Mouse (Mus musculus): Measurements from ENCODE around the gene Hvcn1. TPM values are rescaled to one million over a fixed set of nuclear protein-coding genes. Genes with fewer than 3 reads are reported as not detected.
A peak's percentile ranks its signal among the peaks of the same experiment; 100 is the strongest.
"Not testable (repeated sequence)": the region's sequence is repeated elsewhere in the genome, so short reads cannot be mapped to it uniquely, and the experiment has no call there.

The Hvcn1 gene
- polyA plus RNA-seq, 1 experiment = 174 TPM

- Histone ChIP-seq H3K4me1 (ENCODE audit: control insufficient read depth, insufficient read depth, insufficient read length) (peaks cover 5% of the 10 kb centered on the region; the same call in 1 of the 2 replicates), H3K36me3 (ENCODE audit: control insufficient read depth, insufficient read depth, low read length) (no peaks in the 10 kb centered on the region), H3K4me3 (ENCODE audit: extremely low read depth, insufficient read depth, insufficient read length) (no peak overlapping the region), H3K27me3 (ENCODE audit: control insufficient read depth, insufficient read depth, low read length) (no peaks in the 10 kb centered on the region), H3K27ac (ENCODE audit: insufficient read depth, low read length) (no peak overlapping the region)
- 90% methylated on average over 6 of the region's 6 CpGs for WGBS
- no peak for DNase-seq (ENCODE audit: low read depth in 1 of 2, low spot score in 2 of 2)
- TF ChIP-seq POLR2A (IDR thresholded peaks at IDR 0.05; ENCODE audit: low read depth, low read length) = no peak
- no peak for TF ChIP-seq CTCF (IDR thresholded peaks at IDR 0.05; ENCODE audit: extremely low read depth, insufficient read depth, insufficient read length, insufficient replicate concordance)
Observed at GRCm38 (mm10) chr5:122201904-122202303, 4.7 kb upstream of the Hvcn1 start.

DNA sequence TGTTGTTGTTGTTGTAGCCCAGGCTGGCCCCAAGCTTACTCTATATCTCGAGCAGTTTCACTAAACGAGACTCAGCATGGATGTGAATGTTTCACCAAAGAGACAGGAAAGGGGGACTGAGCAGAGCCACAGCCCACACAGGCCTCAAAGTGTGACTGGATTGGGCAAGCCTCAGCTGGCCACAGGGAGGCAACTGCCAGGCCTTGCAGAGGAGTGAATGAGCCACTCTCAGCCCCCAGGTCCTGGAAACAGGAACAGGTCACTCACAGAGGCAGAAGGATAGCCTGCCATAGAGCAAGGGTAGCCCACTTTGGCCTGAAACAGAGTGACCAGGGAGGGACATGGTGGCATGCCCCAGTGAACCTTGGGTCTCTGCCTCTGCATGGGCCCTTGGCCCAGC, 2.4 kb upstream of the Hvcn1 start:
- no peak for TF ChIP-seq POLR2A (IDR thresholded peaks at IDR 0.05; ENCODE audit: low read depth, low read length)
- TF ChIP-seq CTCF (IDR thresholded peaks at IDR 0.05; ENCODE audit: extremely low read depth, insufficient read depth, insufficient read length, insufficient replicate concordance) = no peak
- Histone ChIP-seq H3K27me3 (ENCODE audit: control insufficient read depth, insufficient read depth, low read length) (no peaks in the 10 kb centered on the region), H3K27ac (ENCODE audit: insufficient read depth, low read length) (no peak overlapping the region), H3K4me1 (ENCODE audit: control insufficient read depth, insufficient read depth, insufficient read length) (peaks cover 22% of the 10 kb centered on the region; the same call in 1 of the 2 replicates), H3K4me3 (ENCODE audit: extremely low read depth, insufficient read depth, insufficient read length) (no peak overlapping the region), H3K36me3 (ENCODE audit: control insufficient read depth, insufficient read depth, low read length) (no peaks in the 10 kb centered on the region)
- DNase-seq (ENCODE audit: low read depth in 1 of 2, low spot score in 2 of 2) = no peak
- 51% methylated on average over 2 of the region's 2 CpGs for WGBS

DNA sequence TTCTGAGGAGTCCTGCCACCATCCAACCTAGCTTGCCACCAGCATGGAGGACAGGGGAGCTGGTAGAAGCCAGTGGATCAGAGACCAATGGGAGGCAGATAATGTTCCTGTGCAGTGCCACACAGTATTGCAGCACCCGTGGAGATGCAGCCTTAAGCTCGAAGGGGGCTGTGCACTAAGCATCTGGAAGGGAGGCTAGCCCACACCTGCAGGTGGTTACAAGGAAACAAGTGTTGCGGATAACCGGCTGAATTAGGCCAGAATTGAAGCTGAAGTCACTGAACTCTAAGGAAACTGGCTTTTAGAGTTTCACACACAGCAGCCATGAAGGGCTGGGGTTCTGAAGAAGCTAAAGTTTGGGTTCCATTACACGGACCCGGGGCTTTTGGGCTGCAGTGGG, 2.3 kb downstream of the Hvcn1 start:
- WGBS = 36% methylated on average over 6 of the region's 6 CpGs
- H3K27me3 ChIP-seq (ENCODE audit: control insufficient read depth, insufficient read depth, low read length) = no peaks in the 10 kb centered on the region

GRCm38 (mm10) chr5:122209591-122210368, 3.2 kb downstream of the Hvcn1 start:
- peaks cover 9% of the 10 kb centered on the region for H3K36me3 ChIP-seq (ENCODE audit: control insufficient read depth, insufficient read depth, low read length)
- peak overlapping the region; percentile 95 for H3K27ac ChIP-seq (ENCODE audit: insufficient read depth, low read length)
- TF ChIP-seq POLR2A (IDR thresholded peaks at IDR 0.05; ENCODE audit: low read depth, low read length) (peak; percentile 71), CTCF (IDR thresholded peaks at IDR 0.05; ENCODE audit: extremely low read depth, insufficient read depth, insufficient read length, insufficient replicate concordance) (0 out of 2 replicates have a peak, but pooled peaks have one; percentile 0)
- DNase-seq (ENCODE audit: low read depth in 1 of 2, low spot score in 2 of 2) = peak; percentile 73 to 82
- peak overlapping the region; percentile 69 for H3K4me3 ChIP-seq (ENCODE audit: extremely low read depth, insufficient read depth, insufficient read length)
- H3K27me3 ChIP-seq (ENCODE audit: control insufficient read depth, insufficient read depth, low read length) = no peaks in the 10 kb centered on the region
- H3K4me1 ChIP-seq (ENCODE audit: control insufficient read depth, insufficient read depth, insufficient read length) = peaks cover 19% of the 10 kb centered on the region; the same call in 1 of the 2 replicates
- 9% methylated on average over 21 of the region's 21 CpGs for WGBS

More for the DNA sequence above, 2.3 kb downstream of the Hvcn1 start:
- Histone ChIP-seq H3K27ac (ENCODE audit: insufficient read depth, low read length) (peak overlapping the region; percentile 95), H3K4me1 (ENCODE audit: control insufficient read depth, insufficient read depth, insufficient read length) (peaks cover 22% of the 10 kb centered on the region; the same call in 1 of the 2 replicates), H3K36me3 (ENCODE audit: control insufficient read depth, insufficient read depth, low read length) (peaks cover 5% of the 10 kb centered on the region), H3K4me3 (ENCODE audit: extremely low read depth, insufficient read depth, insufficient read length) (peak overlapping the region; percentile 69; the same call in 1 of the 2 replicates)
- DNase-seq (ENCODE audit: low read depth in 1 of 2, low spot score in 2 of 2) = no peak
- TF ChIP-seq POLR2A (IDR thresholded peaks at IDR 0.05; ENCODE audit: low read depth, low read length) = no peak
- TF ChIP-seq CTCF (IDR thresholded peaks at IDR 0.05; ENCODE audit: extremely low read depth, insufficient read depth, insufficient read length, insufficient replicate concordance) = no peak

DNA sequence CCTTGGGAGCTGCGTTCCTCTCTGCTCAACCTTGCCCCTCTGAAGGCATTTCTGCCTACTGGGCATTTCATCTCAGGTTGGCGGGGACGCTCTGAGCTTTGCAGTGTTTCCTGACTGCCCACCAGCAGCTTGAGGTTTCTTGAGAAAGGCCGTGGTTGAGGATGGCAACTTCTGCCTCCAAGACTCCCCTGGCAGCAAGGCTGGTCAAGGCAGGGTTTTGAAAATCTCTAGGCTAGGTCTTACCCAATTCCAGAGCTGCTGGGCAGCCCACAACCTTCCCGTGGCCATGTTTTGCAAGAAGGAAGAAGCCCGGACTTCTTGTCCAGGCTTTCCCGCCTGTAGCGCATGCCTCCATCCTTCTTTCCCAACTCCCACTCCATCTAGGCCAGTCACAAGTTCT, 4.3 kb downstream of the Hvcn1 start:
- Histone ChIP-seq H3K36me3 (ENCODE audit: control insufficient read depth, insufficient read depth, low read length) (peaks cover 9% of the 10 kb centered on the region), H3K27me3 (ENCODE audit: control insufficient read depth, insufficient read depth, low read length) (no peaks in the 10 kb centered on the region), H3K27ac (ENCODE audit: insufficient read depth, low read length) (peak overlapping the region; percentile 95), H3K4me3 (ENCODE audit: extremely low read depth, insufficient read depth, insufficient read length) (peak overlapping the region; percentile 69), H3K4me1 (ENCODE audit: control insufficient read depth, insufficient read depth, insufficient read length) (peaks cover 18% of the 10 kb centered on the region)
- DNase-seq (ENCODE audit: low read depth in 1 of 2, low spot score in 2 of 2) = no peak
- WGBS = 72% methylated on average over 8 of the region's 8 CpGs
- TF ChIP-seq CTCF (IDR thresholded peaks at IDR 0.05; ENCODE audit: extremely low read depth, insufficient read depth, insufficient read length, insufficient replicate concordance) (no peak), POLR2A (IDR thresholded peaks at IDR 0.05; ENCODE audit: low read depth, low read length) (no peak)

- TF ChIP-seq POLR2A (IDR thresholded peaks at IDR 0.05; ENCODE audit: low read depth, low read length) (no peak), CTCF (IDR thresholded peaks at IDR 0.05; ENCODE audit: extremely low read depth, insufficient read depth, insufficient read length, insufficient replicate concordance) (no peak)
- Histone ChIP-seq H3K27me3 (ENCODE audit: control insufficient read depth, insufficient read depth, low read length) (no peaks in the 10 kb centered on the region), H3K4me3 (ENCODE audit: extremely low read depth, insufficient read depth, insufficient read length) (peak overlapping the region; percentile 66), H3K27ac (ENCODE audit: insufficient read depth, low read length) (peak overlapping the region; percentile 95), H3K4me1 (ENCODE audit: control insufficient read depth, insufficient read depth, insufficient read length) (peaks cover 21% of the 10 kb centered on the region), H3K36me3 (ENCODE audit: control insufficient read depth, insufficient read depth, low read length) (peaks cover 13% of the 10 kb centered on the region)
- WGBS = 58% methylated on average over 8 of the region's 8 CpGs
- DNase-seq (ENCODE audit: low read depth in 1 of 2, low spot score in 2 of 2) = no peak
Observed at GRCm38 (mm10) chr5:122212125-122212524, 5.5 kb downstream of the Hvcn1 start.

- H3K27me3 ChIP-seq (ENCODE audit: control insufficient read depth, insufficient read depth, low read length); H3K27ac ChIP-seq (ENCODE audit: insufficient read depth, low read length); H3K4me3 ChIP-seq (ENCODE audit: extremely low read depth, insufficient read depth, insufficient read length): not testable (repeated sequence)
- DNase-seq (ENCODE audit: low read depth in 1 of 2, low spot score in 2 of 2) = peak in 1 of 2 experiments; percentile 28
- Histone ChIP-seq H3K4me1 (ENCODE audit: control insufficient read depth, insufficient read depth, insufficient read length) (peaks cover 17% of the 10 kb centered on the region), H3K36me3 (ENCODE audit: control insufficient read depth, insufficient read depth, low read length) (peaks cover 13% of the 10 kb centered on the region)
- WGBS = 97% methylated on average over 1 of the region's 1 CpGs
Observed at GRCm38 (mm10) chr5:122212820-122213219, 6.2 kb downstream of the Hvcn1 start.
